Mouse (Mus musculus) spleen, adult 2 months (tissue): ENCODE measurements around the gene Cpa2.

Experiments
- CTCF ChIP-seq: fragments of 200-500 bp; IDR thresholded peaks from 2 replicates; pipeline ENCODE4 v1.5.1; 2011; ENCODE audit warnings: mild to moderate bottlenecking, inconsistent platforms; ENCODE audit not compliant: insufficient read depth, insufficient read length, insufficient replicate concordance; ENCODE audit errors: extremely low read depth
- POLR2A ChIP-seq: fragments of 200-500 bp; IDR thresholded peaks from 2 replicates; pipeline ENCODE4 v1.6.1; 2011; ENCODE audit warnings: low read depth, low read length, inconsistent platforms

DNA sequence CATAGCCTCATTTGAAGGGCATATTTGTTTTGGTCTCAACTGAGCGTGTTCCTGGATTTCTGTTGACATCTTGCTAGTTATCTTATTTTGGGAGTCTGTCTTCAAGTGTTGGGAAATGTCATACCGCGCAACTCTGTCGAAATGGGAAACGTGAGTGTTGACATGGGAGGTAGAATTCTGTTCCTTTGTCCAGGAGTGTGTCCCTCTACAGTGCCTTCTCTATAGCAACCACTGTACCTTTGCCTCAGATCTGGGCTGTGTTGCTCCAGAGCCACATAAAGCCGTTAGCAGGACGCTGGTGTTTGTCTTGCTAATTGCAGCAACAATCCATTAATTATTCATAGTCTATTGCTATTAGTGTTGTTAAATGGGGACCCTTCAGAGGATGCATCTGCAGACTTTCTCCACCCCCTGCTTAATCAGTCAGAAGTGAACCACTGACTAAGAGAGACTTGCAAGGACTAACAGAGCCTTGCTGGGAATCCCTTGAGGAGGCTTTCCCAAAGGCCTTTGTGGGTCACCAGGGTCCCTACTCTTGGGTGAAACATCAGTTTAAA, 45.6 kb downstream of the Cpa2 start:
- TF ChIP-seq POLR2A (no peak), CTCF (no peak)
